In the genomic region with DNA sequence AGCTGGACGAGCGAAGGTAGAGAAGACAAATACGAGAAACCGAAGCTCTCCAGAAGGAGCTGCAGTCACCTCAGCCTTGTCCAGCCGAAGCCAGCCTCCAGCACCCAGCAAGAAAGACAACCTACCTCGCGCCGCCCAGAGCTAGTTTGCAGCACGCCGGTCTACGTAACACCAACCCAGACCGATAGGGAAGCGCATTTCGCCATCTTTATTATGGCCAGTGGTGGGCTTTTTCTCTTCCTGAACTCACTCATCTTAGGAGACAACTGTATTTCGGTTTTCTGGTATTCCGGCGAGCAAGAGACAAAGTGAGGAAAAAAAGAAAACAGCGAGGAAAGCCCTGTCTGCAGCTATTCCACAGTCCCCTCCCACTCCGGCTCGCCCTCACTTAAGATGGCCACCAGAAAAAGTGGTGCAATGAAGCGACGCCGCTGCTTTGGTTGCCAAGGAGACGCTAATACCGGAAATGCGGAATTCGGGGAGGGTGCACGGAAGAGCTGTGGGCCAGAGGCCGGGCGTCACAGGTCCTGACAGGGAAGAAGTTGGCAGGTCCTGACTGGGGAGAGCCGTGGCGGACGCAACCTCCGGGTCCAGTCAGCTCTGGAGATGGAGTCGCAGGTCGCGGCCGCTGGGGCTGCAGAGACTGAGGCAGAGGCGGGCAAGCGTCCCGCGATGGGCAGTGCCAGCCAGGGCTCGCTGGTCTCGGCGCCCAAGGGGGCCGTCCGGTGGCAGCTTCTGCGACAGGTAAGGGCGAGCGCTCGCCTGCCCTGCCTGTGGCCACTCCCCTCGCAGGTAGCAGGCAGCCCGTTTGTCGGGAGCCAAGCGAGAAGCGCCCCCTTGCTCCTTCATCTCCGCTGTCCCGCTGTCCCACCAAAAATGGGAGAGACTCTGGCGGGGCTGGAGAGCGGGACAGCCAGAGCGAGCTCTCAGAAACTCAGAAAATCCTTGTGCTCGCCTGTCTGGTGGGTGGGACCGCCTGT, we compare ENCODE assay signal across 8 mouse cellular contexts. TPM values are rescaled to one million over a fixed set of nuclear protein-coding genes. Genes with fewer than 3 reads are reported as not detected.
A peak's percentile ranks its signal among the peaks of the same experiment; 100 is the strongest.
DNase-seq lines count a peak whose midpoint lies in the region; ATAC-seq and TF ChIP-seq lines count a peak whose summit lies in the region.

A gene (minus strand): TSS at position 122 of the 980 bp plus-strand sequence.
A gene (plus strand): TSS at position 433 of the 980 bp plus-strand sequence.

- H3K36me3 ChIP-seq in heart, embryonic 12.5 days: no peaks in the 10 kb centered on the region
- H3K36me3 ChIP-seq in kidney, postnatal 0 days (ENCODE audit: insufficient read depth, low read length): no peaks in the 10 kb centered on the region
- H3K36me3 ChIP-seq in liver, embryonic 11.5 days (ENCODE audit: control insufficient read depth, insufficient read depth, low read length): no peaks in the 10 kb centered on the region
- H3K36me3 ChIP-seq in stomach, embryonic 14.5 days (ENCODE audit: control insufficient read depth, insufficient read depth, low read length): no peaks in the 10 kb centered on the region

- H3K4me1 ChIP-seq in heart, embryonic 12.5 days (replicated peaks): peaks cover 6% of the 10 kb centered on the region
- no peaks in the 10 kb centered on the region; the same call in 1 of the 2 replicates for H3K4me1 ChIP-seq in kidney, postnatal 0 days (replicated peaks; ENCODE audit: insufficient read depth, low read length)
- H3K4me1 ChIP-seq in liver, embryonic 11.5 days (replicated peaks; ENCODE audit: control insufficient read depth, insufficient read depth, low read length): peaks cover 6% of the 10 kb centered on the region; the same call in 1 of the 2 replicates
- H3K4me1 ChIP-seq in stomach, embryonic 14.5 days (ENCODE audit: control insufficient read depth, insufficient read depth, low read length): peaks cover 8% of the 10 kb centered on the region; the same call in 1 of the 2 replicates

- peak; percentile 43 for TF ChIP-seq CTCF in kidney, postnatal 0 days (IDR thresholded peaks at IDR 0.05; ENCODE audit: low read depth)

- peak; percentile 98 for DNase-seq in CD4-positive helper T cell, adult 2 months (ENCODE audit: low read depth, low spot score)
- peak; percentile 94 for DNase-seq in brain, embryonic 18.5 days (ENCODE audit: low read depth, low spot score)
- DNase-seq in kidney, postnatal 0 days (ENCODE audit: low spot score): peak; percentile 99
- DNase-seq in liver, embryonic 11.5 days (ENCODE audit: low spot score): peak; percentile 96
- DNase-seq in naive thymus-derived CD4-positive, alpha-beta T cell, adult 2 months (ENCODE audit: low read depth): peak; percentile 98

- peak; percentile 96 for ATAC-seq in erythroid progenitor cell, adult 5-6 weeks (replicated peaks; ENCODE audit: low FRiP score, poor library complexity, severe bottlenecking)
- peak; percentile 99 for ATAC-seq in heart, embryonic 12.5 days (ENCODE audit: insufficient number of reproducible peaks, low FRiP score)
- ATAC-seq in kidney, postnatal 0 days (replicated peaks; ENCODE audit: low FRiP score, low read depth): peak; percentile 99
- peak; percentile 99 for ATAC-seq in liver, embryonic 11.5 days (replicated peaks; ENCODE audit: low FRiP score)
- peak; percentile 99 for ATAC-seq in stomach, embryonic 14.5 days (ENCODE audit: insufficient number of reproducible peaks, insufficient read depth, low FRiP score, low read depth)

- peak within 1 kb of the TSS; percentile 85 for H3K9ac ChIP-seq in heart, embryonic 12.5 days
- H3K9ac ChIP-seq in kidney, postnatal 0 days (ENCODE audit: low read depth, low read length): peak within 1 kb of the TSS; percentile 81
- peak within 1 kb of the TSS; percentile 81 for H3K9ac ChIP-seq in liver, embryonic 11.5 days (ENCODE audit: low read depth, low read length)
- peak within 1 kb of the TSS; percentile 60 for H3K9ac ChIP-seq in stomach, embryonic 14.5 days (replicated peaks; ENCODE audit: low read depth, low read length)

- H3K27ac ChIP-seq in heart, embryonic 12.5 days (ENCODE audit: poor library complexity, severe bottlenecking): peak within 1 kb of the TSS; percentile 79
- peak within 1 kb of the TSS; percentile 86 for H3K27ac ChIP-seq in kidney, postnatal 0 days
- peak within 1 kb of the TSS; percentile 57; the same call in 1 of the 2 replicates for H3K27ac ChIP-seq in liver, embryonic 11.5 days (ENCODE audit: low read depth, low read length)
- H3K27ac ChIP-seq in stomach, embryonic 14.5 days (ENCODE audit: low read length): peak within 1 kb of the TSS; percentile 69

- H3K4me2 ChIP-seq in heart, embryonic 12.5 days: peak within 1 kb of the TSS; percentile 95
- peak within 1 kb of the TSS; percentile 90 for H3K4me2 ChIP-seq in kidney, postnatal 0 days (ENCODE audit: low read length)
- H3K4me2 ChIP-seq in liver, embryonic 11.5 days: peak within 1 kb of the TSS; percentile 69
- peak within 1 kb of the TSS; percentile 76 for H3K4me2 ChIP-seq in stomach, embryonic 14.5 days (replicated peaks; ENCODE audit: low read depth, low read length)

- peak within 1 kb of the TSS; percentile 90 for H3K4me3 ChIP-seq in heart, embryonic 12.5 days
- peak within 1 kb of the TSS; percentile 91 for H3K4me3 ChIP-seq in kidney, postnatal 0 days (replicated peaks; ENCODE audit: low read depth, low read length)
- peak within 1 kb of the TSS; percentile 88 for H3K4me3 ChIP-seq in liver, embryonic 11.5 days (ENCODE audit: low read depth, low read length)
- H3K4me3 ChIP-seq in stomach, embryonic 14.5 days (ENCODE audit: low read depth, low read length): peak within 1 kb of the TSS; percentile 69

- under 1% methylated on average over 62 of the region's 63 CpGs for WGBS in heart, embryonic 12.5 days
- WGBS in kidney, postnatal 0 days: under 1% methylated on average over 63 of the region's 63 CpGs
- under 1% methylated on average over 63 of the region's 63 CpGs for WGBS in liver, embryonic 11.5 days
- WGBS in stomach, embryonic 14.5 days: under 1% methylated on average over 63 of the region's 63 CpGs

- H3K9me3 ChIP-seq in heart, embryonic 12.5 days (replicated peaks): no peaks in the 10 kb centered on the region
- H3K9me3 ChIP-seq in kidney, postnatal 0 days (replicated peaks; ENCODE audit: low read length): no peaks in the 10 kb centered on the region
- H3K9me3 ChIP-seq in liver, embryonic 11.5 days (ENCODE audit: control insufficient read depth, low read length): no peaks in the 10 kb centered on the region
- no peaks in the 10 kb centered on the region for H3K9me3 ChIP-seq in stomach, embryonic 14.5 days (ENCODE audit: control insufficient read depth, low read depth, low read length)

- H3K27me3 ChIP-seq in heart, embryonic 12.5 days (replicated peaks): no peaks in the 10 kb centered on the region
- no peaks in the 10 kb centered on the region for H3K27me3 ChIP-seq in kidney, postnatal 0 days (ENCODE audit: insufficient read depth, low read length)
- no peaks in the 10 kb centered on the region for H3K27me3 ChIP-seq in liver, embryonic 11.5 days (replicated peaks; ENCODE audit: control insufficient read depth, insufficient read depth, low read length)
- no peaks in the 10 kb centered on the region for H3K27me3 ChIP-seq in stomach, embryonic 14.5 days (ENCODE audit: control insufficient read depth, insufficient read depth, low read length)

RNA-seq across cellular contexts. Expression of the first gene that starts in this region (rescaled TPM):
- total RNA-seq in erythroid progenitor cell, adult 5-6 weeks (2015; ENCODE audit: low replicate concordance): 14.1 and 23.1 TPM in 2 replicates
- 2.8 and 8.2 TPM in 2 replicates for total RNA-seq in erythroid progenitor cell, adult 5-6 weeks (2017; ENCODE audit: low replicate concordance)
- polyA plus RNA-seq in heart, embryonic 12.5 days (2016; fragmentation: Nextera tagmentation; extraction: Ambion mirVana): 31.3 and 32.2 TPM in 2 replicates
- polyA plus RNA-seq in kidney, postnatal 0 days (2015; fragmentation: Nextera tagmentation; extraction: Ambion mirVana): 25.8 and 26.2 TPM in 2 replicates
- 18.9 and 23.7 TPM in 2 replicates for polyA plus RNA-seq in liver, embryonic 11.5 days (2014; fragmentation: Nextera tagmentation; extraction: Ambion mirVana)
- polyA plus RNA-seq in stomach, embryonic 14.5 days (2014; fragmentation: Nextera tagmentation; extraction: Ambion mirVana): 31.7 and 36.5 TPM in 2 replicates

RNA-seq across cellular contexts. Expression of the second gene that starts in this region (rescaled TPM):
- 2.9 TPM in 1 of 2 replicates, not detected in the other for total RNA-seq in erythroid progenitor cell, adult 5-6 weeks (2015; ENCODE audit: low replicate concordance)
- total RNA-seq in erythroid progenitor cell, adult 5-6 weeks (2017; ENCODE audit: low replicate concordance): 5.0 and 6.2 TPM in 2 replicates
- polyA plus RNA-seq in heart, embryonic 12.5 days (2016; fragmentation: Nextera tagmentation; extraction: Ambion mirVana): 5.7 and 6.6 TPM in 2 replicates
- polyA plus RNA-seq in kidney, postnatal 0 days (2015; fragmentation: Nextera tagmentation; extraction: Ambion mirVana): 14.4 and 15.7 TPM in 2 replicates
- 6.4 and 6.8 TPM in 2 replicates for polyA plus RNA-seq in liver, embryonic 11.5 days (2014; fragmentation: Nextera tagmentation; extraction: Ambion mirVana)
- polyA plus RNA-seq in stomach, embryonic 14.5 days (2014; fragmentation: Nextera tagmentation; extraction: Ambion mirVana): 14.1 and 17.8 TPM in 2 replicates

Comparison
In these comparisons a context has a peak if more than half of its experiments do, and no peak if none do; other contexts are left out.
1. Peak in every context shown above with its lines: DNase-seq, ATAC-seq, H3K4me3 ChIP-seq and H3K27ac ChIP-seq.